Mouse (Mus musculus): ENCODE results near the gene Mrc2.

Gene Mrc2

DNA sequence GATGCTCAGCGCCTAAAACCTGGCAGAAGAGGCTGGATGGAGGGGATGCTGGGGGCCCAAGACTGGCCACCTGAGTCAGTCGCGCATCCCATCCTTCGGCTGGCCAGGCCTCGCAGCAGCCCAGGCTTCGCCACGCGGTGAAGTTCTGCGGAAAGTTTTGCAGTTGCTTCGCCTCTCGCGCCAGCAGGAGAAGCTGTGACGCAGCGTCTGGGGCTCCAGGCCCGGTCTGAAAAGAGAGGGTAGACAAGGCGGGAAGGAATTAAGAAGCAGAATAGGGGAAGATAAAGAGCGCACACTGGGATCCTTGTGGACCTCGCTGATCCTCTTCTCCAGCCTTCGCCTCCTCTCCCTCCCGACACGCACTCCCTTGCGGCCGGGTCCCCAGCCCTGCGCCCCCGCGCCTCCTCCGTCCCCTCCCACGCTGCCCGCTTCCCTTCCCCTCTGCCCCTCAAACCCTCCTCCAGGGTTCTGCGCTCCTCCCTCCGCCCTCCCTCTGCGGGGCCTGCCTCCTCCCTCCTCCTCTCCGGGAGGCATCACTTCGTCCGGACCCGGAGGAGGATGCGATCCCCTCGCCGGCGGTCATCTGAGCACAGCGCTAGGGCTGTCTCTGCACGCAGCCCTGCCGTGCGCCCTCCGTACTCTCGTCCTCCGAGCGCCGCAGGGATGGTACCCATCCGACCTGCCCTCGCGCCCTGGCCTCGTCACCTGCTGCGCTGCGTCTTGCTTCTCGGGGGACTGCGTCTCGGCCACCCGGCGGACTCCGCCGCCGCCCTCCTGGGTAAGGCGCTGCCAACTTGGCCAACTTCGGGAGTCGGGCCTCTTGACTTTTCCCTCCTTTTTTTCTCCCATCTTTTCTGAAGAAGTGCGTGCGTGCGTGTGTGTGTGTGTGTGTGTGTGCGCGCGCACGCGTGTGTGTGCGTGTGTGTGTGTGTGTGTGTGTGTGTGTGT, at the start of gene Mrc2:
Mrc2 (plus strand) TSS at position 520 of the 948 bp plus-strand sequence.
- no peak for DNase-seq

DNA sequence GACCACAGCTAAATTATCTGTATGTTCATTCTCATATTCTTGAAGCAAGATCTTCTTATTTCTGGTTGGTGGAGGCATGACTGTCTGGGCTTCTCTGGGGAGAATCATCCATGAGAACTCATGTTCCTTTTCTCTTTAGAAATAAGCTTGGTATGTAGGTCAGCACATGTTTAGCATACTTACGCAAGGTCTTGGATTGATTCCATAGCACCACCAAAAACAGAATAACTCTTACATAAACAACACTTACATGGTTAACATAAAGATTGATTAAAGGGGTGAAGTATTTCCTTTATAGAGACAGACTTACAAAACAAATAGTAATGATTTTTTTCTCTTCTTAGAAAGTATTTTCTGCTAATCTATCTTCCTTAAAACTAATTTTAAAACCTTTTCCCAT, 46.1 kb upstream of the Mrc2 start:
- DNase-seq: no peak

DNA sequence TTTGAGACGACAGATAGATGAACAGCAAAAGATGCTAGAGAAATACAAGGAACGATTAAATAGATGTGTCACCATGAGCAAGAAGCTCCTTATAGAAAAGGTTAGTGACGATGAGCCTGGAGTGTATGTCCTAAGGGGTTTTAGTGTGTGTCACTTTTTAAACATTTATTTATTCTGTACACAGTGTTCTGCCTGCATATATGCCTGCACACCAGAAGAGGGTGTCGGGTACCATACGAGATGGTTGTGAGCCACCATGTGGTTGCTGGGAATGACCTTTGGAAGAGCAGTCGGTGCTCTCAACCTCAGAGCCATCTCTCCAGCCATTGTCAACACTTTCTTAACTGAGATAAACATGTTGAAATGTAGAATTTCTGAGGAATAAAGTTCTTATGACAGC, 45.7 kb upstream of the Mrc2 start:
- no peak for DNase-seq

DNA sequence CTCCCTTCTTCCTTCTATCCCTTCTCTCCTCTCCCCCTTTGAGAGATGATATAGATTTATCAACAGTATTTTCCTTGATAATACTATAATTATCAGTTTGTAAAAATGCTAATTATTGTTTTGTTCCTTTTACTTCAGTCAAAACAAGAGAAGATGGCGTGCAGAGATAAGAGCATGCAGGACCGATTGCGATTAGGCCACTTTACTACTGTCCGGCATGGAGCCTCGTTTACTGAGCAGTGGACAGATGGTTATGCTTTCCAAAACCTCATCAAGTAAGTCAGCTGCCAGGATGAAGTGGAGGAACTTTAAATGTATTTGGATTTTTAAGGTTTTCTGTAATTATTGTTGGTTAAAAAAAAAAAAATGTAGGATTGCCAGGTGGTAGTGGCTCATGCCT, 45.1 kb upstream of the Mrc2 start:
- no peak for DNase-seq

DNA sequence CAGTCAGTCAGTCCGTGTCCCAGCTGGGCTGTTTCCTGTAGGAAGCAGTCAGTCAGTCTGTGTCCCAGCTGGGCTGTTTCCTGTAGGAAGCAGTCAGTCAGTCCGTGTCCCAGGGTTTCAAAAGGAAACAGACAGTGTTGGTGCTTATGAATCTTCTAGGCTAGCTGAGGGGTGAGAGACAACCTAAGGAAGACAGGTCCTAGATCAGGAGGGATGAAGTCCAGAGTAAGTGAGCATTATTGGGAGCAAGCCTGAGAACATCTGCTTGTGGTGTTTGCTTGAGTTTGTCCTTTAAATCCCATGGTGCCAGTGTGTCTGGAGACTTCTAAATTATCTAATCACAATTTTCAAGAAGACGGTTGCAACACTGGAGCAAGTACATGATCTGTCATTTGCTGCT, 32.7 kb upstream of the Mrc2 start:
- DNase-seq: no peak

DNA sequence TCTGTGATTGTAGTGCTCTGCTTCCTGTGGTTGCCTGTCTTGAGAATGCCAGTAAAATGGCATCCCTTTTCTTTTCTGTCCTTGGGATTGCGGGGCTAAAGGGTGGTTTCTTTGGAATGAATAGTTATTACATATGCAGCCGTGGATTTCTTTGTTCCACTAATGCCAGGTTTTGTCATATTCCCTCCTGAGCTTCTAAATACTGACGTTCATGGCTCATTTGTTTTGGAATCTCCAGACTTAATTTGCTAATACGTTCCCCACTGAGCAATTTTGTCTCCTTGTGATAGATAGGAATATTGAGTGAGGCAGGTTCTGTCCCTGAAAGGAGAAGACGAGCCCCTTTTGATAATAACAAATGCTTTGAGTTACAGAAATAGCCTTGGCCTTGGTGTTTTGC, 31.3 kb upstream of the Mrc2 start:
- no peak for DNase-seq

DNA sequence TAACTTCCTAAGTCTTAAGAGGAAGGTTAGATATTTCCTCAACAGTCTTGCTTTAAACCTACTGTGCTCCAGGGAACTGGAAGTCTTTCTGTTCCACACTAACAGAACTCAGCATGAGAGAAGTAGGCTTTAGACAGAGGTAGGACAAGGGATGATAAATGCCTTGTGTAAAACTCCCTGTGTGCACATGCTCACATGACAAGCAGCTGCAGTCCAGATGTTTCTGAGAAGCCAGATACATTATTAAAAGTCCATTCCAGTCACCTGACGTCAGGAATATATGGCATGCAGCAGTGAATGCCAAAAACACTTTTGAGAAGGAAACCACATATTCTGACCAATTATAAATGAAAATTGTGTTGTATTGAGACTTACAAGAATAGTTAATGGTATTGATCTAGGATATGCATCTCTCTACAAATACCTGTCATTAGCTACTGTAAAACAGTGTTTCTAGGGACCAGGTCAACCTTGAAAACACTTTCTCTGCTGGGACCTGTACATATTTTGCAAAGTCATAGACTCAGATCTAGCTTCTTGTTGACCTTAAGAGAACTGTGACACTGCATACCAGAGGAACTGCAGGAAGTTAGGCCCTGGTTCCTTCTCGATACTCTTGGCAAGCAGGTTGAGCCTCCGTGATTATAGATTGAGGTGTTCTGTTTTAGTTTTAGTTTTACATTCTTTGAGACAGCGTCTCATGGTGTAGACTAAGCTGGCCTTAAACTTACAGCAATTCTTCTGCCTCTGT, 30.7 kb upstream of the Mrc2 start:
- DNase-seq: no peak

DNA sequence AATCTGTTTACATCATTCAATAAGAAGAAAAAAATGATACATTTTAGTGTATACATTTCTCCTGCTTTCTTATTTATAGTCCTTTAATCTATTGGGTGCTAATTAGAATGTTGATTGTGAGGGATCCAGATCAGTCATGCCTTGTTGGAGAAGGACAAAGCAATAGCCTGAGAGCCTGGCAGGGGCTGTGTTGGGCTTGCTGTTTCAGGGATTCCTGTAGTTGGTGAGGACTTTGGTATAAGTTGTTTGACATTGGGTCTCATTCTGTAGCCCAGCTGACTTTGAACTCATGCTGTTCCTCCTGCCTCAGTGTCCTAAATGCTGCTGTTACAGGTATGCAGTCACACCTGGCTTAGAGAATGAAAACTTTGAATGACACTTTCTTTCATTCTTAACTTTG, 27.9 kb upstream of the Mrc2 start:
- no peak for DNase-seq

DNA sequence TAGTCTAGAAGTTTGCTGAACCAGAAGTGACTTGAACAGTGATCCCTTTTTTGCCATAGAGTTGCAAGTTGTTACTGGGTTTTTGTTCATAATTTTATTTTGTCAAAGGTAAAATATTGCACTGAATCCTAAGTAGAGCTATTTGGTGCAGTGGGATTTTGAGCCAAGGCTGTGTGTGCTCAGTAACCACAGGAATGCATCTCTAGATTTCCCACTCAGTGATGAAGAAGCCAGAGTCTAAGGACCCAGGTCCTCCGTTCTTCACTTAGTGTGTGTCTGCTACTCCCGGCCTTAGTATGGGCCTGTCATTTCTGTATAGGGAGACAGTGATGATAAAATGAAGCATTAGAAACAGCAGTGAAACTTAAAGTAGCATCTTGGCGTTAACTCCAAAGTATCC, 27.5 kb upstream of the Mrc2 start:
- DNase-seq: no peak

DNA sequence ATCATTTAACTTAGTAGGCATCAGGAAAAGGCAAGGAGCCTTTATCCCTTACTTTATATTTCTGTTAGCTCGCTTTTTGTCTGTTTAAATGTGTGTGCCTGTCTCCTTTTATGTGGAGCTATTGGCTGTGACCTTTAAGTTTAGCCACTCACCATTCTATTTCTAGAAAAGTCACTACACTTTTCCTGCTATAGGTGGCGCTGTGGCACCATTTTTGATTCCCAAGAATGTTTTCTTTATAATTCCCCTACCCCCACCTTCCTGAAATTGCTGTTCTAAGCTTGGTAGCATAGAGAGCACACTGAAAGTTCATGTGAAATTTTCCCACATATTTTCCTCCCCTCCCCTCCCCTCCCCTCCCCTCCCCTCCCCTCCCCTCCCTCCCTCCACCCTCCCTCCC, 22.3 kb upstream of the Mrc2 start:
- peak; percentile 69 for DNase-seq

DNA sequence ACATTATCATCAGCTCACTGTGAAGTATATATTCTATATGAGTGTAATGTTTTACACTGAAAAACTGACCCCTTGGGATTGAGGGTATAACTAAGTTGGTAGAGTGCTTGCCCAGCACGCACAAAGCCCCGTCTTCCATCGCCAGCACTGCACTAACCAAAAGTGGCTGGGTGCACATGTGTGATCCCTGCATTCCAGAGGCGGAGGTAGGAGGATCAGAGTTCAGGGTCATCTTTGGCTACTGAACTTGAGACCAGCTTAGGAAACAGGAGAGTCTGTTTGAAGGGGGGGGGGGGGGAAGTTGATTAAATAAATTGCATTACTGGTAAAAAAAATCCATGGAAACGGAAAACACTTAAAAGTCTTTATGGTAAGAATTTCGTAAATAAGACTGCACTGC, 12.0 kb upstream of the Mrc2 start:
- no peak for DNase-seq

DNA sequence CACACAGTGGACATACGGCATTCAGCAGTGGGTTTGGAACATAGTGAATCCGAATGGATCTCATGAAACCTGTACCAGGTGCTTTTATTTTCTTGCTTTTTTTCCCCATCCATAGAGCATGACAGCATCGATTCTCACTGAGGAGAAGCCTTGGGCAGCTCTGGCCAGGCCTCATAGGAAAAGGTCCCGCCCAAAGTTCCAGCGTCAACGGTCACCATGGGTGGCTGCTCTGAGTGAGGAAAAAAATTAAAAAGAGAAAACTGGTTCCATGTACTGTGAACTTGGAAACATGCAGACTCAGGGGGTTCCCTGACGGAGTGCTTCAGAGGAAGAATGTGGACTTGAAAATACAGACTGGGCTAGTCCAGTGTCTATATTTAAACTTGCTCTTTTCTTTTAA, 11.2 kb upstream of the Mrc2 start:
- DNase-seq: no peak

DNA sequence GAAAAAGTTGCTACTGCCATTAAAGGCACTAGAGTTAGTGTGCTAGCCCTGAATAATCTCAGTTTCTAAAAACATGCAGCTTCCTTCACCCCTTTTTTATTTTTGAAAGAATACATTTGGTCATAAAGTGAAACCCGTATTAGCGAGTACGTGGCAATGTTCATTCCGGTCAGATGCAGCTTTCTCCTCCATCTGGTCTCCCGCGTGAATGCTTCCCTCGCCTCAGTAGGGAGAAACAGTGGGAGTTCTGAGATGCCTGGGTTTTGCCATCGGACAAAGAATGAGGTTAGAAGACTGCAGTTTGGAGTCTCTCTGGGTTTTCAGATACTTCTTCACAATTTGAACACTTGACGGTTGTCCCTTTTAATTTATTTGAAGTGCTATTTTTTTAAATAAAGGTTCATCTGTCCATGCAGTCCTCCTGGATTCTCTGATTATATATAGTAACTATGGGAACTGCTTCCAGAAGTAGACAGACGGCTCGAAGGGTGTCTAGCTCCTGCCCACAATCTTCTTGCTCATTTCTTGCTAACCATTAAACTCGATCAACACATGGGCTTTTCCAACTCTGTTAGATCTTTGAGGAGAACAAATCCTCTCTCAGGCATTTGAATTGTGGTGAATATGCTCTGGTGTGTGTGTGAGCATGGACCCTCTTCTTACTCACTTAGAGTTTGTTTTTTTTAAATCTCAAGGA, 10.5 kb upstream of the Mrc2 start:
- no peak for DNase-seq

DNA sequence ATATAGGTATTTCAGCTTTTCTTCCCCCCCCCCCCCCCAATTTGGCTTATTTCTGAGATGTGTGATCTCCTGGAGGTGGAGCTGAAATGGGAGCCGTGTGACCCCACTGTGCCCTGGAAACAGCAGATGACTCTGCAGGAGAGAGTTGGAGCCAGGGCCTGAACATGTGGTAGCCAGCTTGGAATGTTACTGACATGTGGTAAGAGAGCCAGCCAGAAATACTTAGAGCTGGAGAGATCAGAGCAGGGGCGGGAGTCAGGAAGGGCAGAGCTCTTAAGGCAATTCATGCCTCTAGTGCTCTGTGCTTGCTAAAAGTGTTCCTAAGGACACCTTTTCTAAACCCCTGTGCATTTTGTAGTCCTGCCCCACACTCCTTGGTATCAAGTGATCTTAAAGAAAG, 10.0 kb upstream of the Mrc2 start:
- peak; percentile 22 for DNase-seq

DNA sequence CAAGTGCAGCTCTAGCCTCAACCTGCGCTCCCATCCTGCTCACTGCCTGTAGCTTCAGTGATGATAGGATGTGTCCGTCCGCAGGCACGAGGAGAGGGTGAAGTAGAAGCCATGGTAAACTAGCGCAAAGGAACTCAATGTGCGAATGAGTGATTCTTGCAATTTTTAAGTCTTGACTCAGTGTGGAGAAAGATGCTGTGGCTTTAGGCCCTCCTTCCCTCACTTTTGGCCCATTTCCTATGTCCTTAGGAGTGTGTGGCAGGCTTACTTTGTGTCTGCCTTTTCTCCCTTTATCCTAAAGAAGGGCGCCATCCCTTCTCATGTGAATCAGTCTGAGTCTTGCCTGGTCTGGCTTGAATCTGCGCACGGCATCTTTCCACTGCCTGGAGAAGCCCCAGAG, 9.4 kb upstream of the Mrc2 start:
- no peak for DNase-seq

DNA sequence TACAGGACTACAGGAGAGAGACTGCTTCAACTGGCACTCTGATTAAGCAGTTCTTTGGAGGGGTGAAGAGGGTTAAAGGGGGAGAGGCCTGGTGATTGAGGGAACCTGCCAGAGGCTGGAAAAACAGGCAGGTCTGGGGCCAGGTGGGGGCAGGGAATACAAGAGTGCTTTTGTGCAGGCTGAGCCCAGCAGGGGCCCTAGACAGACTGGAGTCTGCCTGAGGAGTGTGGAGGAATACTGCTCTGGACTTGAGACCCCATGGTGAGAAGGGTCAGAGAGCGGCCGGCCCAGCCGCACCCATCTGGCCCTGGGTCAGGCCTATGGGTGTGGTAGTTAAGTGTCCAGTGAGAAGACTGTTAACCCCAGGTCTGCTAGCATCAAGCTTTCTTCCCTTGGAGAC, 6.7 kb upstream of the Mrc2 start:
- DNase-seq: no peak

DNA sequence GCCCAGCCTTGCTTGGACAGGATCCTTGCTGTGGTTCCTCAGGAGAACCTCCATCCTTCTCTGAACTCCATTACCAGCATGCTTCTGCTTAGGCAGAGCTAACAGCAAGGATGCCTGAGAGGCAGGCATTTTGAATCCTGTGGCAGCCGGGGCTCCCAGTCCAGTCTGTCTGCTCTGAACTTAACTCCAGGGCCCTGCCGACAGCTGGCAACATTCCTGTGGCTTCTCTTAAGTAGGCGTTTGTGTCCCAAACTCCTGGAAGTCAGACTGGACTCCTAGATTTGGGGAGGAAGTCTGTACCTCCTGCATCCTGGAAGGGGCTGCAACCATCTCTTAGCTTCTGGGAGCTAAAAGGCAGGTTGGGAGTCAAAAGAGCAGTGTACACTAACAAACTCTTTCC, 3.0 kb upstream of the Mrc2 start:
- no peak for DNase-seq

DNA sequence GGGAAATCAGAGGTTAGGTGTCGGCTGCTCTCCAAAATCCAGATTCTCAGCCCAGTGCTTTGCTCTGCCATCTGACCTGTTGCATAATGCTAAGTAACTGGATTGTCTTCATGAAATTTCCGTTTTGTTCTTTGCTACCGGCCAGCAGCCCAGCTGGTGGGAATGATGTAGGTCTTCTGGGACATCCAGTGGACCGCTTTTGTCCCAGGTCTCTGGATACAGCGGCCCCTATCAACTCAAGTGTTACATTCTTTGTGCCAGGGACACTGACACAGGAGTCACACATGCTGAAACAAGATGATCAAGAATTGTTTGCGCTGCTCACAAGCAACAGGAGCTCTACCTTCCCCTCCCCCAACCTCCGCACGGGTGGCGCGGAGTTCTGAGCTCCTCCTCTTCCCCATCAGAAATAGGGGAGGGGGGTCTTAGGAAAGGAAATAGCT, 741 bp upstream of the Mrc2 start:
- DNase-seq: no peak

DNA sequence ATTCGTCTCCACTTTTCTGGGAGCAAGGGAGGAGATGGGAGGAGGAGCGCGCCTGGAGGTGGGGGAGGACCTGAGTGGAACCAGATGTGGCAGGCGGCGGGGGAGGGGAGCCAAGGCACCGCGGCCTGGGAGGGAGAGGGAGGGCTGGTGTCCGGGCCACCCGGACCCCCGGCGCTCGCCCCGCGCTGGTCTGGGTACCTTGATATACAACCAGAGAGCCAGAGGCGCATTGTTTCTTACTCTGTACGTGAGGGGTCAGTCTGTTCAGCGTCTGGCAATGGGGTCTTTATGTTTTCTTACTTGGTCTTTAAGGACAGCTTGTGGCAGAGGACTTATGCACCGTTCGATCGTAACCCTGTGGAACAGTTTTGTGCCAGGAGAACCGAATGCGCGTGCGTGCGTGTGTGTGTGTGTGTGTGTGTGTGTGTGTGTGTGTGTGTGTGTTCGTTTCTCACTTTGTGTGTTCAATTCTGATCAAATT, 698 bp downstream of the Mrc2 start:
- DNase-seq: no peak

DNA sequence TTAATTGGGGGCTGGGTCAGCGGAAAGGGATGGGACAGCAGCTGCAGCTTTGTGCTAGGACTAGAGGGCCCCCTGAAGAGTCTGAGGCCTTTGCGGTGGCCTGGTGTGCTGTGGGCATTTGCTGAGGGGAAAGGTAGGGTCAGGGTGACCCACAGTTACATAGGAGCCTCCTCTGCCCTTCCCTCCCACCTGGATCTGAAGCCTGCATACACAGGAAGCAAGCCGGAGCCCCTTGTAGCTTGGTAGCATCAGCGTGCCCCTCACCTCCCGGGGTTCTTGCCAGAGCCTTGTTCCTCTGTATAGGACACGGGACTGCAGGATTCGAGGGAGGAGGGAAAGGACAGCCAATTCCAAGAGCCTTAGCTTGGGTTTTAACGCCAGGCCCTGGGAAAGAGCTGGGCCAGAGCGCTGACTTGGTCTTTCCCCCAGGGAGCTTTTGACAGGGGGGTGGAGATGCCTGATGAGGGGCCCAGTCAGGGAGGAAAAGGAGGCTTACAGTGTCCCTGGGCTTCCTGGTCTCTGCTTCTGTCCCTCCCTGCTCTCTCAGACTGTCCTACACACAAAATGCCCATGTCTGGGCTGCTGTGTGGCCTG, 1.6 kb downstream of the Mrc2 start:
- DNase-seq: no peak

DNA sequence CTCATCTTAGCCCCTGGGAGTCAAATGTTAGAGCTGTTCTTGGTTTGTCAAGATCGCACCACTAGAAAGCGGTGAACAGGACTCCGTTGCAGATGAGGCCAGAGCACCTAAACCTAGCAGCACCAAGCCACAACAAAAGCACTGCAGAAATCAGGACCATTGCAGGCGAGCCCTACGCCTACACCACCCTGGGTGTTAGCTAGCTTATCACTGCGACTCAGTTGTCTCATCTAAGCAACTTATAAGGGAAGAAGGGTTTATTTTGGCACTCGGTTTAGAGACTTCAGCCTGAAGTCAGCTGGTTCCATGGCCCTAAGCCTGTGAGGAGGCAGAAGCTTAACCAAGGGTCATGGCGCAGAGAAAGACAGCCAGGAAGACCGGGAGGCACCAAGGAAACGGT, 3.6 kb downstream of the Mrc2 start:
- DNase-seq: no peak

DNA sequence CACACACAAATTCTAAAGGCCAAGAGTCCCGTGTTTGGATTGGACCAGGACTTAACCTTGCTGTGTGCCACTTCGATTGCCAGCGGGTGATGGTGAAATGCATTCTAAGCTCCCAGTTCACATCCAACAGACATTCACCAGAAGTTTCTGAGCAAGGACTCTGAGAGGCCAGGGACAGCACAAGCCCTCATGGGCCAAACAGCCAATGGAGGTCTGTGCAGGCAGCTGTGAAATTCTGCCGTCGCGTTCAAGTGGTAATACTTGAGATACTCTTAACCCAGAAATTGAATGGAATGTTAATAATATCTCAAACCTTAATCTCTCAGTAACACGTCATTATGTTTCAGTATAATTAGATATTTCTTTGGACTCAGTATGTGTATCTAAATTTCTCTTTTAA, 17.8 kb downstream of the Mrc2 start:
- DNase-seq: no peak

Measured in kidney, adult 9 months (tissue).